Mouse (Mus musculus) CH12.LX (cell line): ENCODE data around the gene Ehd2. TPM values are rescaled to one million over a fixed set of nuclear protein-coding genes. Genes with fewer than 3 reads are reported as not detected.

ENCODE experiments used
- DNase-seq: peaks from one replicate; pipeline ENCODE4 v3.0.0-alpha.2; 2013; ENCODE audit errors: extremely low read depth
- H3K27ac ChIP-seq: 2 replicates; pipeline ENCODE4 v1.5.1; 2012; ENCODE audit warnings: low read depth, mild to moderate bottlenecking, control low read depth, moderate library complexity; ENCODE audit not compliant: insufficient read depth
- H3K27me3 ChIP-seq: replicated peaks from 2 replicates; pipeline ENCODE3; 2012; ENCODE audit warnings: inconsistent platforms
- H3K36me3 ChIP-seq, 2 experiments: replicated peaks in 1 of 2; 2 replicates each; pipeline versions ENCODE3 to v1.6.1; 2012; ENCODE audit warnings: inconsistent platforms in 1 of 2, low read length in 1 of 2, mild to moderate bottlenecking in 1 of 2, mixed read lengths in 1 of 2, moderate library complexity in 1 of 2; ENCODE audit not compliant: control insufficient read depth in 1 of 2, insufficient read depth in 1 of 2
- H3K4me1 ChIP-seq, 2 experiments: 2 replicates each; pipeline ENCODE4 v1.6.1; 2012; ENCODE audit warnings: inconsistent platforms in 1 of 2, moderate library complexity in 1 of 2; ENCODE audit not compliant: insufficient read depth in 2 of 2, control insufficient read depth in 1 of 2
- H3K4me2 ChIP-seq: 2 replicates; pipeline ENCODE4 v1.6.1; 2012; ENCODE audit warnings: low read depth, mild to moderate bottlenecking, control low read depth; ENCODE audit not compliant: poor library complexity, insufficient read depth, severe bottlenecking
- H3K4me3 ChIP-seq, 3 experiments: fragments of 150-350 bp in 1 of 3; sonication (generic) in 1 of 3; replicated peaks in 1 of 3; 2 replicates each; pipeline versions ENCODE3 to v1.5.1; 2011 to 2012; ENCODE audit warnings: low read depth in 2 of 3, low read length in 2 of 3, mild to moderate bottlenecking in 2 of 3, moderate library complexity in 2 of 3, control low read depth in 1 of 3, improper control_type of control experiment in 1 of 3, inconsistent platforms in 1 of 3, mixed read lengths in 1 of 3; ENCODE audit not compliant: poor library complexity in 1 of 3
- H3K79me2 ChIP-seq: replicated peaks from 2 replicates; pipeline ENCODE4 v1.6.1; 2012; ENCODE audit warnings: mild to moderate bottlenecking, moderate library complexity; ENCODE audit not compliant: control insufficient read depth, poor library complexity, insufficient read depth, severe bottlenecking; ENCODE audit errors: extremely low read depth
- H3K9ac ChIP-seq: 2 replicates; pipeline ENCODE4 v1.6.1; 2012; ENCODE audit warnings: low read depth, mild to moderate bottlenecking, control low read depth, moderate library complexity; ENCODE audit not compliant: insufficient read depth
- H3K9me3 ChIP-seq: replicated peaks from 2 replicates; pipeline ENCODE3; 2012; ENCODE audit warnings: low read length, inconsistent platforms, mixed read lengths
- CHD1 ChIP-seq: IDR thresholded peaks from 2 replicates; pipeline ENCODE4 v1.6.1; 2012; ENCODE audit warnings: low read depth, low read length, improper control_type of control experiment, inconsistent platforms
- CHD2 ChIP-seq: IDR thresholded peaks from 2 replicates; pipeline ENCODE4 v1.6.1; 2011; ENCODE audit warnings: low read length, improper control_type of control experiment
- HCFC1 ChIP-seq: IDR thresholded peaks from 2 replicates; pipeline ENCODE4 v1.6.1; 2012; ENCODE audit warnings: low read depth, mild to moderate bottlenecking, inconsistent platforms, low read length, improper control_type of control experiment
- IRF4 ChIP-seq: IDR thresholded peaks from 2 replicates; pipeline ENCODE4 v1.6.1; 2014; ENCODE audit warnings: low read depth, mild to moderate bottlenecking, inconsistent platforms, low read length, improper control_type of control experiment
- JUND ChIP-seq: conservative IDR thresholded peaks from 2 replicates; pipeline ENCODE4 v1.6.1; 2011; ENCODE audit warnings: low read depth, low read length, improper control_type of control experiment
- MAFK ChIP-seq: IDR thresholded peaks from 2 replicates; pipeline ENCODE4 v1.6.1; 2011; ENCODE audit warnings: low read length, improper control_type of control experiment; ENCODE audit not compliant: insufficient replicate concordance
- MAZ ChIP-seq: IDR thresholded peaks from 2 replicates; pipeline ENCODE4 v1.6.1; 2012; ENCODE audit warnings: low read depth, mild to moderate bottlenecking, inconsistent platforms, low read length, improper control_type of control experiment, moderate library complexity
- MEF2A ChIP-seq: IDR thresholded peaks from 2 replicates; pipeline ENCODE4 v1.6.1; 2014; ENCODE audit warnings: low read depth, mild to moderate bottlenecking, inconsistent platforms, low read length, improper control_type of control experiment, borderline replicate concordance
- MXI1 ChIP-seq: IDR thresholded peaks from 2 replicates; pipeline ENCODE4 v1.6.1; 2011; ENCODE audit warnings: mild to moderate bottlenecking, low read depth, low read length, improper control_type of control experiment
- NELFE ChIP-seq: IDR thresholded peaks from 2 replicates; pipeline ENCODE4 v1.6.1; 2011; ENCODE audit warnings: low read depth, low read length, improper control_type of control experiment
- NRF1 ChIP-seq: IDR thresholded peaks from 2 replicates; pipeline ENCODE4 v1.6.1; 2014; ENCODE audit warnings: low read depth, mild to moderate bottlenecking, inconsistent platforms, low read length, improper control_type of control experiment, moderate library complexity
- PAX5 ChIP-seq: IDR thresholded peaks from 2 replicates; pipeline ENCODE4 v1.6.1; 2012; ENCODE audit warnings: low read length, inconsistent platforms, mixed read lengths
- POLR2A ChIP-seq: IDR thresholded peaks from 2 replicates; pipeline ENCODE4 v1.6.1; 2011; ENCODE audit warnings: low read depth, mild to moderate bottlenecking, improper control_type of control experiment, low read length
- RAD21 ChIP-seq: IDR thresholded peaks from 2 replicates; pipeline ENCODE4 v1.6.1; 2011; ENCODE audit warnings: low read depth, mild to moderate bottlenecking, low read length, improper control_type of control experiment, moderate library complexity
- RCOR1 ChIP-seq: conservative IDR thresholded peaks from 2 replicates; pipeline ENCODE4 v1.6.1; 2012; ENCODE audit warnings: low read depth, mild to moderate bottlenecking, inconsistent platforms, low read length, improper control_type of control experiment
- TBP ChIP-seq: conservative IDR thresholded peaks from 2 replicates; pipeline ENCODE4 v1.6.1; 2011; ENCODE audit warnings: low read depth, low read length, improper control_type of control experiment
- TCF12 ChIP-seq: IDR thresholded peaks from 2 replicates; pipeline ENCODE4 v1.6.1; 2014; ENCODE audit warnings: low read depth, mild to moderate bottlenecking, inconsistent platforms, low read length, improper control_type of control experiment
- USF1 ChIP-seq: IDR thresholded peaks from 2 replicates; pipeline ENCODE4 v1.6.1; 2014; ENCODE audit warnings: low read depth, mild to moderate bottlenecking, inconsistent platforms, low read length, improper control_type of control experiment
- USF2 ChIP-seq: conservative IDR thresholded peaks from 2 replicates; pipeline ENCODE4 v1.6.1; 2011; ENCODE audit warnings: low read depth, low read length, improper control_type of control experiment
- ZKSCAN1 ChIP-seq: IDR thresholded peaks from 2 replicates; pipeline ENCODE4 v1.6.1; 2012; ENCODE audit warnings: low read depth, inconsistent platforms, low read length, improper control_type of control experiment, borderline replicate concordance
- ZMIZ1 ChIP-seq: IDR thresholded peaks from 2 replicates; pipeline ENCODE4 v1.6.1; 2012; ENCODE audit warnings: low read depth, mild to moderate bottlenecking, inconsistent platforms, low read length, improper control_type of control experiment
- dilution Hi-C: fragments of 300-500 bp; cut with MboI; formaldehyde crosslinking; loops from 2 replicates; pipeline ENCODE4 v1.14.3; 2020; ENCODE audit warnings: low sequenced_read_pairs; ENCODE audit not compliant: extremely low pct_unique_long_range_greater_than_20kb, extremely low pct_ligation_motif_present
- in situ Hi-C: fragments of 300-500 bp; cut with MboI; formaldehyde crosslinking; loops from 3 replicates; pipeline ENCODE4 v1.14.3; 2019; ENCODE audit warnings: low sequenced_read_pairs, low pct_ligation_motif_present, low pct_unique_long_range_greater_than_20kb, mixed read lengths
- polyA plus RNA-seq: library from polyadenylated mRNA; unstranded; fragments of >175 nt; gene quantifications from 2 replicates; pipeline ENCODE4 v1.2.1, GENCODE M21; 2012; ENCODE audit warnings: low read depth; ENCODE audit not compliant: insufficient read length
- total RNA-seq, 2 experiments: library from RNA; depleted of rRNA; stranded (reverse); fragments of 300-350 nt in 1 of 2; fragments of >200 nt in 1 of 2; gene quantifications; 2 replicates each; pipeline ENCODE4 v1.2.3; 2012 to 2014

Ehd2 gene
- total and polyA plus RNA-seq, 3 experiments = 1.2 to 7.0 (median 5.2) TPM

DNA sequence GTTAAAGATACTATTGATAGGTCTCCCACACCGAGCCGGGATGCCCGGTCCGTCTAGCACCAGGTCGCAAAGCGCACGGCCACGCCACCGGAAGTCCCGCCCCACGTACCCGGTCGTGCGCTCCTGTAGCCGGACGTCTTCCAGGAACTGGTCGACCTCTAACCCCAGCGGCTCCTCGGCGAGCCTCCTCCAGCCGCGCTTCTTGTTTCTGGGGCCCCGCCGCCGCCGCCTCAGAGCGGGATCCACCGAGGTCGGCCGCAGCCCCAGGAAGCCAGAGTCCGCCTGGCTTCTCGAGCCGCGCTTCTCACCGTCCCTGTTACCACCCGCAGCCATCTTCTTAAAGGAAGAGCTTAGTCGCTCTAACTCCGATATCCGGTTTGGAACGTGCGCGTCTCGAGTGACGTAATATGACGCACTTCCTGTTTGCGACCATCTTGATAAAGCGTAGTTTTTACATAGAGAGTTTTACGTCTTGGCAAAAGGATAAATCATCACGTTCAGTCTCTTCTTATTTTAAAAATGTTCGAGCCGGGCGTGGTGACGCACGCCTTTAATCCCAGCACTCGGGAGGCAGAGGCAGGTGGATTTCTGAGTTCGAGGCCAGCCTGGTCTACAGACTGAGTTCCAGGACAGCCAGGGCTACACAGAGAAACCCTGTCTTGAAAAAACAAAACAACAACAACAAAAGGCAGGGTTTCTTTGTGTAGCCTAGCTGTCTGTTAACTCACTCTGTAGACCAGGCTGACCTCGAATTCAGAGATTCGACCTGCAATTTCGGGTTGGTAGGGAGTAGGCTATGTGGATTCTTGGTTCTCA, 21.4 kb downstream of the Ehd2 start, which contains the start of gene Nop53 (continued):
- TF ChIP-seq PAX5 (no peak), MXI1 (peak; percentile 89), ZMIZ1 (peak; percentile 54), POLR2A (peak; percentile 80), TCF12 (peak; percentile 92), CHD2 (no peak), IRF4 (no peak; the same call in 1 of the 2 replicates), CHD1 (no peak), USF1 (no peak), NELFE (peak; percentile 84), MAZ (no peak), RCOR1 (no peak), TBP (peak; percentile 88), JUND (no peak)
- TF ChIP-seq, all 38 proteins: peak for 17

GRCm38 (mm10) chr7:15945211-15945610, 22.2 kb downstream of the Ehd2 start:
- no peak for DNase-seq
- Histone ChIP-seq H3K9ac (peak overlapping the region; percentile 79), H3K9me3 (no peaks in the 10 kb centered on the region), H3K4me1 (peaks cover 16 to 47% of the 10 kb centered on the region in 2 experiments), H3K4me3 (peak overlapping the region; percentile 67 to 96 (median 68)), H3K79me2 (peaks cover 28% of the 10 kb centered on the region), H3K27ac (no peak overlapping the region), H3K27me3 (no peaks in the 10 kb centered on the region), H3K36me3 (peaks cover 44 to 50% of the 10 kb centered on the region in 2 experiments), H3K4me2 (peak overlapping the region; percentile 92)
- TF ChIP-seq USF1 (no peak), RCOR1 (no peak), RAD21 (no peak), USF2 (no peak), HCFC1 (no peak), MAZ (no peak), NRF1 (no peak), ZKSCAN1 (no peak), MEF2A (no peak), MAFK (no peak), POLR2A (no peak)
- in situ Hi-C loops = loop anchor here (25.0 kb wide), 1 partner anchor 842 kb away; the partner anchor contains the start of gene Slc1a5
- dilution Hi-C loops = no loop called here
